Mouse (Mus musculus): ENCODE measurements around the gene Itgb1bp1.

The Itgb1bp1 gene

GRCm38 (mm10) chr12:21286243-21286622, at the start of gene Itgb1bp1:
Gene Itgb1bp1, minus strand, starts transcription at chr12:21286284.
- DNase-seq (ENCODE audit: low read depth, low spot score): peak; percentile 97

GRCm38 (mm10) chr12:21335869-21336268, 49.8 kb upstream of the Itgb1bp1 start:
- peak; percentile 17 for DNase-seq (ENCODE audit: low read depth, low spot score)

DNA sequence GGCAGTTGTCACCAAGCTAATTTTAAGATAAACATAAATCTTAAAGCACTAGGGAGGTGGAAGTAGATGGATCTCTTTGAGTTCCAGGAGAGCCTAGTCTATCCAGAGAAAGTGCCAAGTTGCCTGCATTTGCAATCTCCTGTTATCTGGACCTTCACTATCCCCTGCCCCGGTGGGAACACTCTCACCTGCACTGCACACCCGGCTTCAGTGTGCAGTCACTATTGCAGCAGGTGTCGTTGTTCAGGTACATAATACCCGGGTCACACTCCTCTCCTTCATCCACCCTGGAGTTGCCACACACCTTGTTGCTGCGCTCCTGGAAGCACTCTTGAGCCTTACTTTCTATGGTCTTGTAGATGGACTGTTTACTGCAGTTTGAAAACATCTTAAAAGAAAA, 47.7 kb upstream of the Itgb1bp1 start:
- no peak for DNase-seq (ENCODE audit: low read depth, low spot score)

- no peak for DNase-seq (ENCODE audit: low read depth, low spot score)
Observed at GRCm38 (mm10) chr12:21333021-21333420, 46.9 kb upstream of the Itgb1bp1 start.

- DNase-seq (ENCODE audit: low read depth, low spot score): no peak
Observed at GRCm38 (mm10) chr12:21331711-21332110, 45.6 kb upstream of the Itgb1bp1 start.

DNA sequence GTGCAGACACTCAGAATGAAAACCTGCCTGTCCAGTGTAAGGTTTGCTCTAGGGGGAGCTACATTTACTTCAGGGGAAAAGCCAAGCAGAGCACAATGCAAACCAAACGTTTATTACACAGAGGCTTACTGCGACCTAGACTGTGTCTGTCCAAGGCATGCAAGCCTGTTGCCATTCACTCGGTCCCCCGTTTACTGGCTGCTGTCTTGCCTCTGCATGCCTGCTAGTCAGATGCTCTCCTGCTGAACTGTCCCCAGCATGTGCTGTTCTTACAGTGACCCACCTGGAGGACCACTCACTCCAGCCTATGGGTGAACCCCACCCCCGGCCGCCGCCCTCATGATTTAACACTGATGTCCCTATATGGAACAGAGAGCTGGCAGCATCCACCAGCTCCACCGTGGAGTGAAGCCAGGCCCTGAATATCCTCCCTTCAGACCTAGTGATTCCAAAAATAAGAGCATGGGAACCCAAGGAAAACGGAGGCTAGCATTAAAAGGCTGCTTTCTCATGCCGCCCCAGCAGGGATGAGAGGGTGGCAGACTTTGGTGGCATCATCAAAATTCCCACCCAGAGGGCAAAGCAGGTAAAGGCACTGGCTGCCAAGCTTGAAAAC, 45.0 kb upstream of the Itgb1bp1 start:
- no peak for DNase-seq (ENCODE audit: low read depth, low spot score)

- DNase-seq (ENCODE audit: low read depth, low spot score): no peak
Observed at GRCm38 (mm10) chr12:21329661-21330400, 43.7 kb upstream of the Itgb1bp1 start.

DNA sequence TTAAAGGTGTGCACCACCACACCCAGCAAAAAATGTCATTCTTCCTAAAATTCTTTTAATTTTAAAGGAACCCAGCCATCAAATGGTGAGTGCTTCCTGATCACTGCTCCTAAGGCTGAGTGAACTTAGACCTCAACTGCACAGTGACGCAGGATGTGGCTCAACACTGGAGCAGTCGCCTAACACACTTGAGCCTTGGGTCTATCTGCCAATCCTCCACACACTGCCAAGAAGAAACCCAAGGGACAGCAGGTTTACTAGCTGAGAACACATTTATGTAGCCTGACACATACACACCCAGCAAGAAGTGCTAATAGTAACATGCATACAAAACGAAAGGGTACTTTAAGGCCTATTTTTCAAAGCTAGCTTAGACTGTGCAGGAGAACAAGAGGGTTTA, 40.2 kb upstream of the Itgb1bp1 start:
- DNase-seq (ENCODE audit: low read depth, low spot score): peak; percentile 59

DNA sequence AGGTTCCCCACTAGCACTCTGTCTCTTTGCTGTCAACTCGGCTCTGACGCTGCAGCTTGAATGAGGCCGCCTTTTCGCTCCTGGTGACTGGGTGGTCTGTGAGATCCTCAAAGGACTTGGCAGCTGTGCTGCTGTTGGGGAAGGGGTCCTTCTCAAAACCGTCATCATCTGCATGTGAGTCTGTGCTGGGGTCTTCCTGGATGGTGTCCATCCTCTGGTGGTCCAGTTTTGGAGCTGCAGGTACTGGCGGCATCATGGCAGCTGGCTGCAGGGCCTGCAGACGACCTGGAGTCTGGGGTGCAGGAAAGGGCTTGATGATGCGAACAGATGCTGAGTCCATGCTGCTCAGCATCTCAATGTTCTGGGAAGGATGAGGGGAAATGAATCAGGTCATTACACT, 39.2 kb upstream of the Itgb1bp1 start:
- DNase-seq (ENCODE audit: low read depth, low spot score): no peak

DNA sequence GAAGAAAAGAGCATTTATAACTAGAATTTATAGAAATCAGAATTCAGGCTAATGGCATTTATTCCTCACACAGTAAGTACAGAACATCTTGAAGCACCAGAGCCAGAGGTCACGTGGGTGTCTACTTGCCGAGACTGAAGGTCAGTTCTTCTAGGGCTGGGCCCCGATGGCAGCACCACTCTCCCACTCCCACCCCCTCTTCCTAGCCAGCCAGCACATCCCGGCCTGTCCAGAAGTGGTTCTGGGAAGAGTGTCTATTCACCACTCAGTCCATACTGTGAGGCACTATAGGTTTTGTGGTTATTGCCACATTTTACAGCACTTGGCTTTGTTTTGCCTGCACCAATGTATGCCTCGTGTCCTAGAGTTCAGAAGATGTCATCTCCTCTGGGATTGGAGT, 38.0 kb upstream of the Itgb1bp1 start:
- DNase-seq (ENCODE audit: low read depth, low spot score): no peak

GRCm38 (mm10) chr12:21322856-21323255, 36.8 kb upstream of the Itgb1bp1 start:
- DNase-seq (ENCODE audit: low read depth, low spot score): no peak

GRCm38 (mm10) chr12:21322296-21322695, 36.2 kb upstream of the Itgb1bp1 start:
- no peak for DNase-seq (ENCODE audit: low read depth, low spot score)

- DNase-seq (ENCODE audit: low read depth, low spot score): no peak
Observed at GRCm38 (mm10) chr12:21321170-21321569, 35.1 kb upstream of the Itgb1bp1 start.

DNA sequence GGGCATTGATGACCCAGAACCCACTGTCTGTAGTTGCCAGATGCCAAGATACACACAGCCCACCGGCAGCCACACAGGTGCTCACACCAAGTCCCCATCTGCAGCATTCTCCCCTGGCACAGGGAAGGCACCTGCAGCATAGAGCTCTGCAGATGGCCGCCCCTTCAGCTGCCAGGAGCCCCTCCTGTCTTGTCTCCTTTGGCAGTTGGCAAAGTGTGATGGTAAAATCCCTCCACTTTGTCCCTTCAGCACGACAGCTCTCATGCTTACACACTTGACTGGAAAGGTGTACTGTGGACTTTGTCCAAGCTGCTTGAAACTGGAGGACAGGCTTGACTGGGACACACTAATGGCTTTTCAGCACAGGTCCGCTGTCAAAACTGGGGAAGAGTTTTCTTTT, 34.2 kb upstream of the Itgb1bp1 start:
- DNase-seq (ENCODE audit: low read depth, low spot score): no peak

DNA sequence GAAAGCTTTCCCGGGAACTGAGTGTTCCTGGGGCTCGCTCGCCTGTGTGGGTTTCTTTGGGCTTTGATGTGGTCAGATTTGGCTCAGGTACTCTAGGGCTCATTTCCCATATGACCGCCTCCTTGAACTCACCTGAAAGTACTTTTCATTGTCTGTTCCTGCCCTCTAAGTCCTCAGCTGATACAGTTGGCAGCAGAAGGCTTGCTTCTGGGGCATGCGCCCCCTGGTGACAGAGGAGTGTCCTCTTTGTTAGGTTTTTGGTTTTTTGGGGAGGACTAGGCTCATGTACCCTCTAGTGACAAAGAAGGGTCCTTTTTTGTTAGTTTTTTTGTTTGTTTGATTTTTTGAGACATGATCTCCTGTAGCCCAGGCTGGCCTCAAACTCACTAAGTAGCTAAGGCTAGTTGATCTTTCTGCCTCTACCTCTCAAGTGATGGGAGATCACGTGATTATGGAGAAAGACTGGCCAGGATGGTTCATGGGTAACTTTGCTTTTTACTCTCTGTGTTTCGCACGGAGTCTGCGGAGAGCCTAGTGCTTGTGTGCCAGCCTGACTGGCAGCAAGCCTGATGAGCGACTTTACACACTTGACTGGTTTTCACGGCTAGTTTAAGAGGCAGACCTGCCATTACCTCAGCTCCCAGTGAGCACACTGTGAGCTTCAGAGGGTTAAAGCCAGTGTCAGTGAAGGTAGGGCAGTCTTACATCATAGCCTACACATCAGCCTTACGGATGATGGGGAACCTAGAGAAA, 32.2 kb upstream of the Itgb1bp1 start:
- DNase-seq (ENCODE audit: low read depth, low spot score): no peak

DNA sequence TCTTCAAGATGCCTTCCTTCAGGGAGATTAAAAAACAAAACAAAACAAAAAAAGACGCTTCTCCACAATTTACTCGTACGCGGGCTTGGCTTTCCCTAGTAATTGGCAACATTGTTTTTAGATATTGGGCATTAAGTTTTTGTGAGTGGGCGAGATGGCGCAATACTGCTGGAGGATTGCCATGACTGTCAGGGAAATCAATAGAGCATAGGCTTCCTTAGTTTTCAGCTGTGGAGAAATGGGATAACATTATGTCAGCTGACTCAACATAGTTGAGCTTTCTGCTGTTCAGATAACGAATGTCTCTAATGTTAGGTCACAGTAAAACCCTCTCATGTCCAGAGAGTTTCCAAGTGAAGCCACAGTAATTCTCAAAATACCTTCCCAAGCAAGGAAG, 30.8 kb upstream of the Itgb1bp1 start:
- peak; percentile 36 for DNase-seq (ENCODE audit: low read depth, low spot score)

DNA sequence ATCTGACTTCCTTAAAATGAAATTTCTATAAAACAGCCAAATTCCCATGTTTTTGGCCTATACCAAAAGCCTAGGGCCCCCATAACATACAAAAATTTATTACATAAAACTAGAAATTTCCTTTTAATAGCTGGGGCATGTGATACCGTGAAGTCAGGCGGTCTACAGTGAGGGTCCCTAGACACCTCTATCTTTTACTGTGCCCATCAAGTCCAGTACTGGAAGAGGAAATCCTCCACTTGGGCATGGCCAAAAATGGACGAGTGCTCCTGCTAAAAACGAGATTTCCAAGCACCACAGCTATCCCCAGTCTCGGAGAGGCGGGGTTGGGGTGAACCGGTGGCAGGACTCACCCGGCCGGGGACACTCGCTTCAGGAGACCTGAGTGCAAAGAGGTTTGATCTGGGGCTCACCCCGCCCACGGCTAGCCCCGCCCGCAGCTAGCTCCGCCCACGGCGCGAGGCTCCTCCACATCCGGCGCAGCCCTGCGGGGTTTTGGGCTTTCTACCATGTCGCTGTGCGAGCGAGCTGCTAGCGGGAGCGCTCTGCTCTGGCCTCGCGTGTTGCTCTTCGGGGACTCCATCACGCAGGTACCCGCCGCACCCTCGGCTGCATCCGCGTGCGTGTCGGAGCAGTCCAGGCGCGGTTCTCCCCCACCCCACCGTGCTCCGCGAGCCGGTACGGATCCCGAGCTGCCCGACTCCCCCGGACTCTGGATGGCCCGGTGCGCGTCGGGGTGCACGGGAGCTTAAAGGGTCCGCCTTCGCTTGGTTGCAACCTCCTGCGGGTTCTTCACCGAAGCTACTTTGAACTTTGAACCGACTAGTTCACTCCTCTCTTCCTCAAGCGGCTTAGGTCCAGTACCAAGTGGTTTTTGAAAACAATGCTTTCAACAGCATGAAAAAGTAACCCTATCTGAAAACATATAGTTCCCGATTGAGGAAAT, 30.1 kb upstream of the Itgb1bp1 start, which contains the start of gene Iah1:
Gene Iah1, plus strand, starts transcription at position 467 of the 946 bp plus-strand sequence.
- peak; percentile 56 for DNase-seq (ENCODE audit: low read depth, low spot score)

DNA sequence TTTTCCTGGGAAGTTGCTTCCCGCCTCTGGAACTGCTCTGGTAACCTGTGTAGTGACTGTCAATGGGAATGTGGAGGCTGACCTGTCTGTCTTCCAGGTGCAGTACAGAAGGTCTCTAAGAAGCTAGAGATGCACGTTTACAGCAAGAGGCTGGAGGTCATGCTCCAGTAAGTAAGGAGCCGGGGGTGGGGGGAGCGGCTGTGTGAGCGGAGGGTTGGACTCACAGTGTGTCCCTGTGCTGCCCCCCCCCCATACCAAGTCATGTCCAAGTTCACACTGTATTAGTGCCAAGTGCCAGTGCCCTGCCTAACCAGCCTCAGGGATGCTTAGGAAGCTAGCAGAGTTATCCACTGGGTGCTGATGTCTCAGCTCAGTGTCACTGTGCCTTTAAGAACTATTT, 26.1 kb upstream of the Itgb1bp1 start:
- no peak for DNase-seq (ENCODE audit: low read depth, low spot score)

DNA sequence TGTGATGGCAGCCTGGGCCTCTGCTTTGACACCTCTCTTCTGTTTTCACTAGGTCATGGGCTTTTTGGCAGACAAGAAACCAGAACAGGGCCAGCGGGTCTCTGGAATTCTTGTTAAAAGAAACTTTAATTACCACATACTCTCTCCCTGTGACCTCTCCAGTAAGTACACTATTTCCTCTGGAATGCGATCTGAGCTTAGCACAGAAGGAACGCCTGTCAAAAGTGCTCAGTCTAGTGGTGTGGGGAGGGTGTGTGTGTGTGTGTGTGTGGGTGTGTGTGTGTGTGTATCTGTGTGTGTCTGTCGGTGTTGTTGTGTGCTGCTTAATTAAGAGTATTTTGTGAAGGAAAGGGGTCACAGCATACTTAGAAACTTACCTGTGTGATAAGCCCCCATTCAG, 20.6 kb upstream of the Itgb1bp1 start:
- DNase-seq (ENCODE audit: low read depth, low spot score): no peak

- no peak for DNase-seq (ENCODE audit: low read depth, low spot score)
Observed at GRCm38 (mm10) chr12:21305741-21306140, 19.7 kb upstream of the Itgb1bp1 start.

DNA sequence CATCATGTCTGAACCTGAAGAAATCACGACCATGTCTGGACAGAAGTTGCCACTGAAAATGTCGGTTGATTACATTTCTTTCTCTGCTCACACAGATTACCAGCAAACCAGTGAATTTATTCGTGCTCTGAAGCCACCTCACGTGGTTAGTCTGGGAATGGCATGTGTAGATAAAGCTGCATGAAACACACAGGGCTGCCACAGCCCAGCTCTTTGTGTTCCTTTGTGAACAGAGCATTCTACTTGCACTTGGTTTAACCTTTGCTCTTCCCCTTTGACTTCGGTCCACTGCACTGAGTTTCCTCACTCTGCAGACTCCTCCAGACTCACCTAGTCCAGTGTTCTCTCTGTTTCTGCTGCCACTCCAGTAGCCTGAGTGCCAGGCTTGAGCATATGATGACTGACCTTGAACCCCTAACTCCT, 16.3 kb upstream of the Itgb1bp1 start:
- no peak for DNase-seq (ENCODE audit: low read depth, low spot score)
